Mouse (Mus musculus) ES-Bruce4 (cell line): ENCODE results near the gene Atpif1.

Experiments
- CTCF ChIP-seq: IDR thresholded peaks from one replicate; pipeline ENCODE4 v1.8.1; 2011; ENCODE audit warnings: low read depth, low read length
- POLR2A ChIP-seq: IDR thresholded peaks from one replicate; pipeline ENCODE4 v1.8.1; 2011; ENCODE audit warnings: low read length; ENCODE audit not compliant: insufficient read depth

GRCm38 (mm10) chr4:132513395-132514273 is 19.8 kb downstream of the Atpif1 start:
- no peak for TF ChIP-seq CTCF
- peak; percentile 8 for TF ChIP-seq POLR2A
